Mouse (Mus musculus) hindbrain, embryonic 10.5 days (tissue): ENCODE data around the gene Dgki. TPM values are rescaled to one million over a fixed set of nuclear protein-coding genes. Genes with fewer than 3 reads are reported as not detected.

Experiments
- DNase-seq: peaks from one replicate; pipeline ENCODE4 v3.0.0-alpha.2; 2017; ENCODE audit warnings: low spot score
- H3K27ac ChIP-seq: fragments of 300-500 bp; sonication (generic); 2 replicates; pipeline ENCODE4 v1.5.1; 2016; ENCODE audit warnings: mild to moderate bottlenecking, moderate library complexity
- H3K27me3 ChIP-seq: fragments of 300-500 bp; sonication (generic); 2 replicates; pipeline ENCODE4 v1.6.1; 2016; ENCODE audit warnings: mild to moderate bottlenecking; ENCODE audit not compliant: poor library complexity, insufficient read depth, severe bottlenecking
- H3K36me3 ChIP-seq: fragments of 300-500 bp; sonication (generic); 2 replicates; pipeline ENCODE4 v1.6.1; 2016; ENCODE audit warnings: mild to moderate bottlenecking, moderate library complexity
- H3K4me1 ChIP-seq: fragments of 300-500 bp; sonication (generic); replicated peaks from 2 replicates; pipeline ENCODE4 v1.6.1; 2016; ENCODE audit warnings: mild to moderate bottlenecking
- H3K4me3 ChIP-seq: fragments of 300-500 bp; sonication (generic); 2 replicates; pipeline ENCODE4 v1.5.1; 2016; ENCODE audit warnings: mild to moderate bottlenecking, moderate library complexity
- H3K9me3 ChIP-seq: fragments of 300-500 bp; sonication (generic); 2 replicates; pipeline ENCODE4 v1.6.1; 2016; ENCODE audit warnings: mild to moderate bottlenecking, moderate library complexity
- WGBS: fragments of 180-500 bp; shearing (Covaris S2); methylation state at CpG from one replicate; pipeline ENCODE4 v1.1.7; 2016; 5-methylcytosine and 5-hydroxymethylcytosine counted together
- polyA plus RNA-seq: library from polyadenylated mRNA; unstranded; fragments of >200 nt; fragmentation: Nextera tagmentation; extraction: Ambion mirVana; gene quantifications from 2 replicates; pipeline ENCODE4 v1.2.1, GENCODE M21; 2016

The Dgki gene
- polyA plus RNA-seq, 1 experiment from 2014 or later: 1.0 TPM

DNA sequence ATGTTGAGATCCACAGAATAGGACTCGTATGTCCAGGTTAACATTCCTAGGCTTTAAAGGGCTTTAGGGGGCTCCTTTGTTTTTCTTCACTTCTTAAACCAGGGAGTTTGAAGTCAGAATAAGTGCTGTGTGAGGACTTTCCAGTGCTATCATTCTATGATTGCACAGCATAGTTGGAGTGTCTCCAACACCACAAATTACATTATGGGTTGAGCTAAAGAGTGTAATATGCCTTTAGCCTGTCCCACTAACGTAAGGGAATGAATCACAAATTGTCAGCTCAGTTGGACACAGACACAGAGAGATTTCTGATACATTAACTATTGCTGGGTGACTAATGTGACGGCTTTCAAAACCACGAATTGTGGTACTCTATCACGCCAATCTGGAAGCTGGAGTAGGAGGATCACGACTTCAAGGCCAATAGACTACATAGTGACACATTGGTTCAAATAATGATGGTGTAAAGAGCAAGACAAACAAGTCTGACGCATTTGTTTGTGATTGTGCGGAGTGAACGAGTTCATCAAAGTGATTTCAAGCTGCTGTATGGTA lies 469.5 kb downstream of the Dgki start:
- no peaks in the 10 kb centered on the region for H3K27me3 ChIP-seq
- H3K4me1 ChIP-seq: no peaks in the 10 kb centered on the region
- H3K36me3 ChIP-seq: no peaks in the 10 kb centered on the region
- H3K27ac ChIP-seq: no peak overlapping the region
- no peaks in the 10 kb centered on the region for H3K9me3 ChIP-seq
- WGBS: 86% methylated on average over 9 of the region's 9 CpGs
- DNase-seq: no peak
- H3K4me3 ChIP-seq: no peak overlapping the region

DNA sequence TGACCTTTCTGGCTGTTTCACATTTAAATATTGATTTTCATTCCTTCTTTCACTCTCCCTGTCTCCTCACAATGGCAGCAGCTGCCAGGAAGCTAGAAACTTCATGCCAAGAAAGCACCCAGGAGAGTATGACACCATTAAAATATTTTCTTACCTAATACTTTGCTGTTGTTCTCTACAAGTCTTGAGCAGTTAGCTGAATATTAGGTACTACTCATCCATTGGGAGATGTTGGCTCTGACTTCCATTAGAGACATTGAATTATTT lies 480.3 kb downstream of the Dgki start:
- DNase-seq: no peak
- Histone ChIP-seq H3K9me3 (no peaks in the 10 kb centered on the region), H3K36me3 (no peaks in the 10 kb centered on the region), H3K27ac (no peak overlapping the region), H3K4me3 (no peak overlapping the region), H3K27me3 (no peaks in the 10 kb centered on the region), H3K4me1 (peaks cover 10% of the 10 kb centered on the region; the same call in 1 of the 2 replicates)

DNA sequence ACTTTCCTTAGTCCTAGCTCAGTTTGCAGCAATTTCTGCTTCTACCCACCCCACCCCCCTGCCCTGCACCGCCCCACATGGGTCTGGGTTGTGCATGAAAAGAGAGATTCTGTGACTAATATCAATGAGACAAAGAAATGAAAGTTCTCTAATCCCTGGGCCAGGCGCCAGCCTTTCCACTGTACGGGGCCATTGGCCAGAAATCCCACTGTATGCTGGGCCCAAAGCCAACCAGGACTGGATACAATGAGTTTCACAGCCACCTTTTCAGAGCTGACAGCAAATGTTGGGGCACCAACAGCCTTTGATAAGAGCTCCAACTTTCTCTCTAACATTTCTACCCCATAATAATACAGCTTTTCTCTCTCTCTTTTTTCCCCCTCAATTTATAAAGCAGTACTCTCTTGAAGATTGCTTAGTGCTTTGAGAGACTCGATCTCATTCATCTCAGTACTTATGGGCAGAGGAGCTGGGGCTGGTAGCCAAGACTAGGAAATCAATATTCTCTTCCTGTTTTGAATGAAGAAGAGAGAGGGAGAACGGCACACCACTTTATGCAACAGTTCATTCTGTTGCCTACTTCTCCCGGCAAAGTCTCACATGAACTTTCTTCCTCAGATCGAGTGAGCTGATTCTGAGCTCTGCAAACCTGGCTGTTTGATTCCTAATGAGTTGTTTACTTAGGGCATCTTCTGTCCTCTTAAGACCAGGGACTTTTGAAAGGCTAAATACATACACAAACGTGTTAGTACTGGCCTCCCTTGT lies 480.8 kb downstream of the Dgki start:
- H3K9me3 ChIP-seq: no peaks in the 10 kb centered on the region
- H3K4me3 ChIP-seq: no peak overlapping the region
- H3K27ac ChIP-seq: peak overlapping the region; percentile 17; the same call in 1 of the 2 replicates
- 63% methylated on average over 8 of the region's 8 CpGs for WGBS
- no peak for DNase-seq
- H3K27me3 ChIP-seq: no peaks in the 10 kb centered on the region
- H3K4me1 ChIP-seq: peaks cover 10% of the 10 kb centered on the region; the same call in 1 of the 2 replicates
- H3K36me3 ChIP-seq: no peaks in the 10 kb centered on the region

DNA sequence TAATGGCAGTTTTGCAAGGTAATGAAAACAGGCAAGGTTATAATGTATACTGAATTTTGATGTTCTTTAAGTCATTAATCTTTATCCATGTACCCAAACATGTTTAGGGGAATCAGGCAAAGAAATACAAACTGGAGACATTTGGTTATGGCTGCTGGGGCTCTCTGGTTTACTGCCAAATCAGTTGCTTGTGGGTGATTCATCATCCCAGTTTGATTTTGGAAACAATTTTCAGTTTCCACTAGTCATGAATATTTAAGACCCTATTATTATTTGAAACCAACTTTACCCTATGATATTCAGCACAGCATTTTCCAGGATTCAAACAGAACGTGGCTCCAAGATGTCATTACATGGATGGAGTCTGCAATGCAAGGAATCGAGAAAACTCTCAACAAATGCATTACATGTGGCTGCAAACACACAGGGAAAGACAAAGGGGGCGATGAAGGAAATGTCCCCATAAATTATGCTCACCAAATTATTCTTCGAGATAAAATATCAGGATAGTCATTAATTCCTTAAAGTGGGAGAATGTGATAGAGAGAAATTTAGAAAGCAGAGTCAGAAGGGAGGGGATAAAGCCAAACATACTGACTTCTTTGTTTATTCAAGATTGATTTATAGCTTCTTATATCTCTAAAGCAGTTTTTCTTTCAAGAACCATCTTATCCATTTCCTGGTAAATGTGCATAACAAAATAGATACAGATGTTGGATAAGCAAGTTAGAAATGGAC lies 481.5 kb downstream of the Dgki start:
- no peaks in the 10 kb centered on the region for H3K9me3 ChIP-seq
- H3K27ac ChIP-seq: no peak overlapping the region
- no peaks in the 10 kb centered on the region for H3K27me3 ChIP-seq
- H3K4me1 ChIP-seq: peaks cover 10% of the 10 kb centered on the region; the same call in 1 of the 2 replicates
- no peak for DNase-seq
- WGBS: 89% methylated on average over 4 of the region's 4 CpGs
- no peaks in the 10 kb centered on the region for H3K36me3 ChIP-seq
- no peak overlapping the region for H3K4me3 ChIP-seq

DNA sequence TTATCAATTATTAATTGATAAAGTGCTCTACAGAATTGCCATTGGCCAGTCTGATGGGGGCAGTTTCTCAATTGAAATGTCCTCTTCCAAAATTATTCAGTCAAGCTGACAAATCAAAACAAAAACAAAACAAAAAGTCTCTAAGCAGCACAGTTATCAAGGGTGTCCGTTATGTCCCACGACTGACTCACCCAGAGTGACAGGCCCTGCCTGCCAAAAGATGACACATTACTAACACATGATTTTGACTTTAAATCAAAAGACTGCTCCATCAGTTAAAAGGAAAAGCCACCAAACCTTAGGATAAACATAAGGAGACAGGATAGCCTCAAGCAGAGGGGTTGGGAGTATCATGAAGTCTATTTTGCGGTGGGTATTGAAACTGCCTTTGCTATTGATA lies 483.3 kb downstream of the Dgki start:
- Histone ChIP-seq H3K27ac (no peak overlapping the region), H3K4me1 (peaks cover 10% of the 10 kb centered on the region; the same call in 1 of the 2 replicates), H3K36me3 (no peaks in the 10 kb centered on the region), H3K4me3 (no peak overlapping the region), H3K27me3 (no peaks in the 10 kb centered on the region; the same call in 1 of the 2 replicates), H3K9me3 (no peaks in the 10 kb centered on the region)
- WGBS: 94% methylated on average over 3 of the region's 3 CpGs
- no peak for DNase-seq

DNA sequence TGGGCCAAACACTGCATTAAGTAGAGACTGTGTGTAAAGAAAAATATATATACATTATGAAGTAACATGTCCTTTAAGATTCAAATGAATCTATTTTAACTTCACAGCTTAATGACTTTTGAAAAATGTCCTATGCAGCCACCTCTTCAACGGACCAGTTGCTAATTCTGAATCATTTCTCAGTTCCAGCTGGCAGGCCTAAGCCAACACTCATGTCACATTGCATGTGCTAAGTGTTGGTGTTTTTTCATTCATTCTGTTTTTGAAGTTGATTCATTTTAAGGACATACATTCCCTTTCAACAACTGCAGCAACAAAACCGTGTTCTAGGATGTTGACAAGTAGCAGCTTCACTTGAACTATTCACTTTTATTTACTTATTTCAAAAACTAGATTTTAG lies 484.0 kb downstream of the Dgki start:
- DNase-seq: no peak

DNA sequence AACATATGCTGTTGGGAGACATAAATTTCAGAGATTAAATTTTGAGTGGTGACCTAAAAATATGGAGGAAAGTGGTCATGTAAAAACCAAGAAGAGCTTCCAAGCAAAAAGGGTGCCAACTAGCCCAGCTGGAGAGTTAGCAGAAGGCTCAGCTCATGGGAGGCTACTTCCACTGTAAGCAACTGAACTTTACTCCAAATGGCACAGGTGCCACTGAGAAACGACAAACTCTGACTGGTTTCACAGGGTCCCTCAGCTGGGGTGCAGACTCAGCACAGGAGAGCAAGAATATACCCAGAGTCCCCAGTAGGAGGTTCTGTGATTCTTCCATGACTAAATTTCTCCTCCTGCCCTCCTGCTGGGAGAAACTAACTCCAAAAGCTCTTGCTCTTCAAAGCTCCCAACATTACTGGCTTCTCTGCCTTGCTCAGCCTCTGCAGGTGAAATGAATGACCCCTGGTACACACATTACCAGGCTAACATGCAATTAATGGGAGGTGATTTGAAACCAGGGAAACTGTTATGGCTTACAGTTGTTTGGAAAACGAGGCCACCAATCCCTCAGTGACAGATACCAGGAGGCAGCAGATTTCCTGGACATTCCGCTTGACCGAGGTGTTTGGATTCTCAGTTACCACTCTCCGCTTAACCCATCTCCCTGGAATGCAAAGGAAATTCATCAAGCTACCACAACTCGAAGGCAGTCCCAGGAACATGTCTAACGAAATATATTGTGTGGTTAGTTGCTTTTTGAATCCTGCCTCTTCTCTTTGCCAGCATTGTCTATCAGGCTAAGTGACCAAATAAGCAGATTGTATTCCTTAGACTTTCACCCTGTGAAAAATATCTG lies 487.1 kb downstream of the Dgki start:
- peaks cover 12% of the 10 kb centered on the region for H3K27me3 ChIP-seq
- no peaks in the 10 kb centered on the region for H3K9me3 ChIP-seq
- peaks cover 34% of the 10 kb centered on the region for H3K4me1 ChIP-seq
- no peak overlapping the region for H3K27ac ChIP-seq
- H3K4me3 ChIP-seq: no peak overlapping the region
- no peak for DNase-seq
- WGBS: 82% methylated on average over 7 of the region's 7 CpGs
- H3K36me3 ChIP-seq: no peaks in the 10 kb centered on the region

More for the DNA sequence above, 484.0 kb downstream of the Dgki start:
- Histone ChIP-seq H3K9me3 (no peaks in the 10 kb centered on the region), H3K4me3 (no peak overlapping the region), H3K36me3 (no peaks in the 10 kb centered on the region), H3K27me3 (peaks cover 6% of the 10 kb centered on the region), H3K27ac (no peak overlapping the region), H3K4me1 (peaks cover 13% of the 10 kb centered on the region)
- 90% methylated on average over 2 of the region's 2 CpGs for WGBS

DNA sequence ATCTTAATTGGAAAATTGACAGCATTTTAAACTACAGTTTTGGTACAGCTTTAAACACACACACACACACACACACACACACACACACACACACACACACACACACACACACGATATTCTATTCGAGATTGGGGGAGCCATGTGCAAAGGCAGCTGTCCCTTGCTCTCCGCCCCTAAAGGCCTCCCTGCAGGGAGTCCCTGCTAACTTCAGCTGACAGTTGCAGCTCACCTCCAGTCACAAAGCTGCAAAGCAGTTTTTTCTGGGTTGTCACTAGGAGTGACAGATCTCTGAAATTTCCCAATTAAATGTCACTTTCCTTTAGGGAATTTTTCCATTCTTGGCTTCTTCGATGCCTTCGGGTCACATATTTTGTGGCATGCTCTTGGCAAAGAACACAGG lies 489.5 kb downstream of the Dgki start:
- Histone ChIP-seq H3K27me3 (peaks cover 12% of the 10 kb centered on the region), H3K4me1 (peaks cover 48% of the 10 kb centered on the region), H3K36me3 (peaks cover 15% of the 10 kb centered on the region), H3K27ac (peak overlapping the region; percentile 93), H3K4me3 (peak overlapping the region; percentile 72), H3K9me3 (no peaks in the 10 kb centered on the region)
- peak; percentile 42 for DNase-seq
- WGBS: 11% methylated on average over 5 of the region's 5 CpGs

DNA sequence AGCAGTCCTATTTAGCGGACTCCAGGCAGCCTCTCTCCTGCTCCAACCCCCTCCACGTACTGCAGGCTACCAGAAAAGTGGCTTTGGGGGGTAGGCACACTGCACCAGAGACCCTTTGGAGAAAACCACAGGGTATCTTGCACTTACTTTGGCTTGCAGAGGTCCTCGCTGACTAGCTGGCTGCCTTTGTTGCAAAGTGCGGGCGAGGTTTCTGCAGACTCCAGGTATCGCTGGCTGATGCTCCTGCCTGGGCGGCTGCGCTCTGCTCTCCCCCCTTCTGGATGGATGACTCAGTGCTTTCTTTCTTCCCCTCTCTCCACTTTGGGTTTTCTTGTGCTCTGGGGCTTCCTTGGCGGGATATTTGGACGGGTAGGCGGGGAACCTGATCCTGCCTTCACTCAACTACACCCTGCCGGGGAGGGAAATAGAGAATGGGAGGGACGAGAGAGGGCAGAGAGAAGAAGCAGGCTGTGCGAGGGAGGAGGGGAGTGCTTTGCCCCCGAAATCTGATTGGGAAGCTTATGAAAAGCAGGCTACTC lies 490.2 kb downstream of the Dgki start, which contains the start of gene Ptn:
Ptn (minus strand) TSS at position 474 of the 539 bp plus-strand sequence.
- Histone ChIP-seq H3K4me1 (peaks cover 50% of the 10 kb centered on the region), H3K36me3 (peaks cover 21% of the 10 kb centered on the region), H3K27me3 (peaks cover 12% of the 10 kb centered on the region), H3K27ac (peak within 1 kb of the TSS; percentile 93), H3K9me3 (no peaks in the 10 kb centered on the region), H3K4me3 (peak within 1 kb of the TSS; percentile 72)
- WGBS: under 1% methylated on average over 15 of the region's 15 CpGs
- DNase-seq: peak; percentile 77

DNA sequence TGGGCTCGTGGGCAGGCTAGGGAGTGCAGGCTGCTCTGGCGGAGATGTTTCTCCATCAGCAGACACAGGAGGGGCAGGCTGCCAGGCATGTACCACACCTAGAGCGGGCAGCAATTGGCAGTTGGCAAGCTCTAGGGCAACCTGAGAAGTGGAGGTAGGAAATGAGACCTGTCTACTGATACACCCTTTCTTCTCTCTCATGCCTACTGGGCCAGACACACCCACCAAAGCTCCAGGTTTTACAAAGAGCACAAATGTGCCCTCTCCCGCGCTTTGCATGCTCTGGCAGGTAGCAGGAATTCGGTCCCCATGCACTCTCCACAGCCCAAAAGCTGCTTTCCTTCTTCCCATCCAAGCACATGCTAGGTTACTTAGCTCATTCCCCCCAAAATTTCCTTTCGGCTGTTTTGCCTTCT lies 490.7 kb downstream of the Dgki start:
- 2% methylated on average over 7 of the region's 7 CpGs for WGBS
- Histone ChIP-seq H3K27me3 (peaks cover 12% of the 10 kb centered on the region), H3K36me3 (peaks cover 26% of the 10 kb centered on the region), H3K4me3 (peak overlapping the region; percentile 72), H3K9me3 (no peaks in the 10 kb centered on the region), H3K4me1 (peaks cover 50% of the 10 kb centered on the region), H3K27ac (peak overlapping the region; percentile 93)
- peak; percentile 64 for DNase-seq

DNA sequence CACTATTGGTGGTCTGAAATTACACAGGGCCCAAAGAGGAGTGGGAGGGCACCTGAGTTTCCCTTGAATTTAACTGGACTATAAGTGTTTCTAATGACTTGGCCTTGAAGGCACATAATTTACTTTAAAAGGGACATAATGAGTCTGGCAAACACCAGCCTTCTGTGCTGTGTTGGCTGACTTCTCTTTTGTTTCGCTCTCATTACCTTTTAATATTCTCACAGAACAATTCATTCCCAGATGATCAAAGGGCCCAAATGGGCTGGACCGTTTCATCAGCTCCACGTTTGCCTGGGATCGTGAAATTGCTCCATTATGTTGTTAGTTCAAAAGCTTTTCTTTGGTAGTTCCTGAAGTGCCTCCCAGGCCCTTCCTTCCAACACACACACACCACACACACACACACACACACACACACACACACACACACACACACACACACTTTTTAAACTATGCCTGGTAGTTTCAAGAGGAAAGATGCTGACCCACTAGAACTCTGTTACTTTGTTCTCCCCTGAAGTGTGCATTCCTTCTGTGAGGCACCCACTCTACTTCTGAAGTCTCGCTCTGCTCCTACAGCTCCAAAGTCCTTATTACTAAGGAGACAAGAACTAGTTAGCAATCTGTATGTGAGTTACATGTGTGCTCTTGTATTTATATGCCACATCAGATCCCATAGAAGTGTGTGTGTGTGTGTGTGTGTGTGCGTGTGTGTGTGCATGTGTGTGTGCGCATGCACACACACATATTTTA lies 491.5 kb downstream of the Dgki start:
- peak overlapping the region; percentile 72 for H3K4me3 ChIP-seq
- no peaks in the 10 kb centered on the region for H3K9me3 ChIP-seq
- 23% methylated on average over 7 of the region's 7 CpGs for WGBS
- DNase-seq: peak; percentile 23
- peaks cover 34% of the 10 kb centered on the region for H3K36me3 ChIP-seq
- H3K27me3 ChIP-seq: peaks cover 12% of the 10 kb centered on the region
- H3K27ac ChIP-seq: peak overlapping the region; percentile 93
- H3K4me1 ChIP-seq: peaks cover 50% of the 10 kb centered on the region

DNA sequence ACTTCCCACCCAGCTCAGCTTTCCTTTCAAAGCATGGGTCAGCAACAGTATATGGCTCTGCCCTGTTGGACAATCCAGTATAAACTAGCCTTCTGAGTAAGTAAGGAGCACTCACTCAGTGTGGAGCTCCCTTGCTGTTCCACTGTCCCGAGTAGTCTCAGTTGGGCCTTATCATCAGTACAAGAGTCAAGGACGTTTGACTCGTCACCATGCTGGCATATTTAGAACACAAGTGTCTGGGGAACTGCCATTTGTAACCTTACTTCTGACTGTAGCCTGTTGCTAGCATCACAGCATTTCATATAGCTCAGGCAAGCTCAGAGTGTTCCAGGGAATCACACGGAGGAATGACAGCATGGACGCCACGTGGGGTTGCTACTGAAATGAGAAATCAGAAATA lies 493.1 kb downstream of the Dgki start:
- Histone ChIP-seq H3K4me3 (peak overlapping the region; percentile 16), H3K27me3 (peaks cover 12% of the 10 kb centered on the region), H3K9me3 (no peaks in the 10 kb centered on the region), H3K36me3 (peaks cover 44% of the 10 kb centered on the region), H3K27ac (no peak overlapping the region), H3K4me1 (peaks cover 55% of the 10 kb centered on the region)
- DNase-seq: no peak
- 81% methylated on average over 6 of the region's 6 CpGs for WGBS
